Mouse (Mus musculus) stomach, postnatal 0 days (tissue): Measurements from ENCODE around the gene Kdelc1.

Experiments
- CTCF ChIP-seq: IDR thresholded peaks from 2 replicates; pipeline ENCODE4 v1.5.1; 2016; ENCODE audit warnings: antibody characterized with exemption, low read depth, mild to moderate bottlenecking, moderate library complexity
- EP300 ChIP-seq: optimal IDR thresholded peaks from 2 replicates; pipeline ENCODE3; 2016; ENCODE audit warnings: antibody characterized with exemption

- no peak for TF ChIP-seq CTCF
- no peak for TF ChIP-seq EP300
Observed at GRCm38 (mm10) chr1:44162389-44162788, 43.8 kb upstream of the Kdelc1 start.
